Mouse (Mus musculus): ENCODE measurements around the gene Rora.

DNA sequence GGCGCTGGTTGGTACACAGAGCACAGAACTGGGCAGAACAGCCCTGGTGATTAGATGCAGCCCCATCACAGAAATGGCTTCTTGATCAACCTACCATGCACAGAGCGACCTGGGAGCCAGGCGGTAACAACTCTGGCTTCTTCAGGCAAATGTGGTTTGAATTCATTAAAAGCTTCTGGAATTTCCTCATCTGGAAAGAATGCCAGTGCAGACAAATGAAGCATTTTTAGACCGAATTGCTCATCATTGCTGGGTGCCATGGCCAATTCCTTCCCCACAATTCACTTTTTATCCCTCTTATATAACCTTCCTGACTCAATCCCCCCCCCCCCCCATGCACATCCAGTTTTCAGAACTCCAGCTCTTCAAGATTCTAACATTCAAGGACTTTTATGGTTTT, 28.6 kb upstream of the Rora start:
- no peak for TF ChIP-seq POLR2A (IDR thresholded peaks at IDR 0.05; ENCODE audit: extremely low read depth, insufficient read depth, low read length)
- no peak for TF ChIP-seq CTCF (IDR thresholded peaks at IDR 0.05; ENCODE audit: low read depth, low read length)
